ENCODE assay signal across 23 mouse cellular contexts in the genomic region with DNA sequence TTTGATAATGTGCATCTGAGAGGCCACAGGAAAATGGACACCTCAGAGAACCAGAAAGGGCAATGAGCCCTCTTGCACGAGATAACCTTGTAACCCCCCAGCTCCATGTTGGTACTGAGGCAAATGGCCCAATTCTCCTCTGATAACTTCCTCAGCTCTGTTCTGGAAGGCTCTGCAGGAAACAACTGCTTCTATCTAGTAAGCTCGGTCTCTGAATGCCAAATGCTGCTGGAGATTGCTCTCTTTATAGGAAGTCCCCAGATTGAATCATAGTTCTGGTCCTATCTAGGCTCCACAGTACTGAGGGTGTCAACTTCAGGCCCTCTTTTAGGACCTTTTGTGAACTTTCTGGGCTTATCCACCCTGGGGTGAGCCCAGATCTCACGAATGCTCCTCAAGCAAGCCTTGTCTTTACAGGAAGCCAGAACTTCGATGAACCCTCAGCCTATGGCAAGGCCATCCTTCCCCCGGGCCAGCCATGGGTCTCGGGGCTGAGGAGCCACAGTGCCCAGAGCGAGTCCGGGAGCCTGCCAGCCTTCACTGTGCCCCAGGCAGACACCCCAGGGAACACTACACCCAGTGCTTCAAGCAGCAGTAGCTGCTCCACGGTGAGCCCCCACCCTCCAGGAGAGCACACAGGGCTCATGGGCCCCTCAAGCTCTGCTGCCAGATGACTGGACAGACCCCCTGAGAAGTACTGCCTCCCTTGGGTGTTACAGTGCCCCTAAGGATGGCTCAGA.
DNase-seq lines count a peak whose midpoint lies in the region; ATAC-seq and TF ChIP-seq lines count a peak whose summit lies in the region.
"Had no signal": no experiment of that assay in that cellular context is flagged by ENCODE, and none has a peak within 500 bp of the region (broad histone marks: within the 10 kb centered on the region; RNA-seq: fewer than 3 reads in every experiment).

No protein-coding gene starts in this region.

- ATAC-seq in lung, postnatal 0 days = no peak
- ATAC-seq: midbrain, embryonic 13.5 days; Patski had no signal

- no peak overlapping the region for H3K4me2 ChIP-seq in lung, postnatal 0 days (replicated peaks; ENCODE audit: low read depth, low read length)
- H3K4me2 ChIP-seq: heart, embryonic 13.5 days; hindbrain, embryonic 13.5 days; midbrain, embryonic 13.5 days had no signal

- H3K27ac ChIP-seq in heart, embryonic 10.5 days = no peak overlapping the region
- no peak overlapping the region for H3K27ac ChIP-seq in lung, postnatal 0 days (ENCODE audit: low read length)
- 0 out of 2 replicates have a peak overlapping the region, but pooled peaks have one; percentile 23 for H3K27ac ChIP-seq in limb, embryonic 10.5 days
- H3K27ac ChIP-seq: forebrain, embryonic 10.5 days; gastrocnemius, adult 2 months; heart, embryonic 13.5 days; hindbrain, embryonic 13.5 days; liver, embryonic 14.5 days; midbrain, embryonic 13.5 days; stomach, postnatal 0 days had no signal

- TF ChIP-seq CTCF in lung, adult 2 months (IDR thresholded peaks at IDR 0.05; ENCODE audit: insufficient read depth, low read length) = no peak
- TF ChIP-seq CTCF in lung, postnatal 0 days (IDR thresholded peaks at IDR 0.05) = no peak

- H3K4me1 ChIP-seq in heart, embryonic 10.5 days = peaks cover 21% of the 10 kb centered on the region
- peaks cover 14% of the 10 kb centered on the region for H3K4me1 ChIP-seq in lung, adult 2 months (ENCODE audit: control insufficient read depth, insufficient read depth, low read length)
- no peaks in the 10 kb centered on the region for H3K4me1 ChIP-seq in lung, postnatal 0 days (ENCODE audit: insufficient read depth, low read depth, low read length)
- H3K4me1 ChIP-seq in limb, embryonic 10.5 days = peaks cover 5% of the 10 kb centered on the region; the same call in 1 of the 2 replicates
- H3K4me1 ChIP-seq: forebrain, embryonic 10.5 days; hindbrain, embryonic 13.5 days; midbrain, embryonic 13.5 days had no signal

- H3K27me3 ChIP-seq in heart, embryonic 10.5 days (ENCODE audit: insufficient read depth, poor library complexity, severe bottlenecking) = peaks cover 22% of the 10 kb centered on the region; the same call in 1 of the 2 replicates
- H3K27me3 ChIP-seq in lung, postnatal 0 days (replicated peaks; ENCODE audit: insufficient read depth, low read length) = no peaks in the 10 kb centered on the region
- no peaks in the 10 kb centered on the region for H3K27me3 ChIP-seq in limb, embryonic 10.5 days (ENCODE audit: low read depth, poor library complexity, severe bottlenecking)
- H3K27me3 ChIP-seq: CH12.LX; hindbrain, embryonic 13.5 days; midbrain, embryonic 13.5 days; Patski had no signal

- H3K9me3 ChIP-seq in heart, embryonic 10.5 days = no peaks in the 10 kb centered on the region
- H3K9me3 ChIP-seq in lung, postnatal 0 days (ENCODE audit: low read length) = no peaks in the 10 kb centered on the region
- H3K9me3 ChIP-seq in limb, embryonic 10.5 days (replicated peaks) = no peaks in the 10 kb centered on the region
- H3K9me3 ChIP-seq: forebrain, embryonic 10.5 days; heart, embryonic 13.5 days; hindbrain, embryonic 13.5 days; midbrain, embryonic 13.5 days had no signal

- 76% methylated on average over 9 of the region's 9 CpGs for WGBS in heart, embryonic 10.5 days
- WGBS in lung, adult 2 months = 67% methylated on average over 9 of the region's 9 CpGs
- 80% methylated on average over 9 of the region's 9 CpGs for WGBS in lung, postnatal 0 days
- 92% methylated on average over 9 of the region's 9 CpGs for WGBS in limb, embryonic 10.5 days

- peak; percentile 68 for DNase-seq in heart, embryonic 10.5 days (ENCODE audit: low spot score)
- no peak for DNase-seq in heart, adult 9 months (ENCODE audit: low spot score in 2 of 2)
- DNase-seq in lung, adult 2 months = peak; percentile 2
- no peak for DNase-seq in lung, postnatal 0 days (ENCODE audit: low spot score)
- peak; percentile 5 for DNase-seq in 416B (ENCODE audit: low read depth)
- DNase-seq in limb, embryonic 10.5 days (ENCODE audit: low spot score) = peak; percentile 19
- no peak for DNase-seq in cerebellum, postnatal 14 days
- DNase-seq: adrenal gland, postnatal 36 days; B cell, adult 2 months; cerebellum, adult 9-10 months; gastrocnemius, adult 2 months; kidney, postnatal 36 days; layer of hippocampus, postnatal 36 days; thymus, postnatal 36 days had no signal

- no peak overlapping the region for H3K9ac ChIP-seq in lung, postnatal 0 days (replicated peaks; ENCODE audit: low read depth)
- H3K9ac ChIP-seq: heart, embryonic 13.5 days; hindbrain, embryonic 13.5 days; liver, embryonic 14.5 days; midbrain, embryonic 13.5 days had no signal

- no peak overlapping the region for H3K4me3 ChIP-seq in heart, embryonic 10.5 days
- H3K4me3 ChIP-seq in lung, adult 2 months (replicated peaks; ENCODE audit: extremely low read depth, low read depth, low read length) = no peak overlapping the region
- no peak overlapping the region for H3K4me3 ChIP-seq in lung, postnatal 0 days (ENCODE audit: low read depth, low read length)
- H3K4me3 ChIP-seq in limb, embryonic 10.5 days = no peak overlapping the region
- H3K4me3 ChIP-seq: forebrain, embryonic 10.5 days; gastrocnemius, adult 2 months; heart, embryonic 13.5 days; hindbrain, embryonic 13.5 days; midbrain, embryonic 13.5 days had no signal

- no peak for TF ChIP-seq POLR2A in lung, adult 2 months (IDR thresholded peaks at IDR 0.05; ENCODE audit: borderline replicate concordance, extremely low read depth, low read depth, low read length)

- no peak for TF ChIP-seq EP300 in lung, postnatal 0 days (IDR thresholded peaks at IDR 0.05)

- peaks cover 35% of the 10 kb centered on the region for H3K36me3 ChIP-seq in heart, embryonic 10.5 days
- peaks cover 10% of the 10 kb centered on the region for H3K36me3 ChIP-seq in lung, postnatal 0 days (ENCODE audit: insufficient read depth, low read length)
- no peaks in the 10 kb centered on the region for H3K36me3 ChIP-seq in limb, embryonic 10.5 days
- H3K36me3 ChIP-seq: forebrain, embryonic 10.5 days; G1E; hindbrain, embryonic 13.5 days; midbrain, embryonic 13.5 days had no signal

Comparison
In these comparisons a context has a peak if more than half of its experiments do, and no peak if none do; other contexts are left out.
1. DNase-seq: peak in heart, embryonic 10.5 days (single experiment), lung, adult 2 months (single experiment), 416B (single experiment) and limb, embryonic 10.5 days (single experiment); none in heart, adult 9 months (0 of 2), lung, postnatal 0 days (single experiment) and cerebellum, postnatal 14 days (0 of 2).